Mouse (Mus musculus) liver, postnatal 0 days (tissue): ENCODE data around the gene Cd164.

Experiments used
- CTCF ChIP-seq: sonication (generic); IDR thresholded peaks from 2 replicates; pipeline ENCODE4 v1.5.1; 2016; ENCODE audit warnings: antibody characterized with exemption, low read depth
- EP300 ChIP-seq: IDR thresholded peaks from 2 replicates; pipeline ENCODE4 v1.6.1; 2016; ENCODE audit warnings: antibody characterized with exemption, low read depth, mild to moderate bottlenecking

- no peak for TF ChIP-seq CTCF
- 0 out of 2 replicates have a peak, but pooled peaks have one; percentile 16 for TF ChIP-seq EP300
Measured at GRCm38 (mm10) chr10:41473782-41474468, 45.3 kb upstream of the Cd164 start.
